Mouse (Mus musculus): ENCODE measurements around the gene Gm10130. TPM values are rescaled to one million over a fixed set of nuclear protein-coding genes. Genes with fewer than 3 reads are reported as not detected.
"Not testable (repeated sequence)": the region's sequence is repeated elsewhere in the genome, so short reads cannot be mapped to it uniquely, and the experiment has no call there.

Gm10130 gene
- not detected in 2 replicates for total RNA-seq (2014; fragmentation: Nextera tagmentation)
- total RNA-seq (2017) = 15.1 and 22.5 TPM in 2 replicates

DNA sequence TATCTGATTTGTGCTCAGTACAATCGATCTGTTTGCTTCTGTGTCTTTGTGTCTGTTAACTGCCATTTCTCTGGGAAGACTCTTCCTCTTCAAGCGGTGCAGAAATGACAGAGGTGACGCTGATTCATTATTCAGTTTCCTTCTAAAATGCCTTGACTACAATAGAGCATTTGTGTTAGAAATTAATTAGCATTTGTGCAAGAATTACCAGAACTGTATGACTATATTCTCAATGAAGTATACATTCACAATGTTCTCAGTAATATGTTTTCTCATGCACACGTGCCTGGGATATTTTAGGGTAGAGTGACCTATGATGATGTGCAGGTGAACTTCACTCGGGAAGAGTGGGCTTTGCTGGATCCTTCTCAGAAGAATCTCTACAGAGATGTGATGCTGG, at the start of gene Gm10130:
Gene Gm10130, plus strand, starts transcription at position 301 of the 400 bp plus-strand sequence.
- no peak for ATAC-seq (replicated peaks; ENCODE audit: low FRiP score, low TSS enrichment, poor library complexity, severe bottlenecking)

DNA sequence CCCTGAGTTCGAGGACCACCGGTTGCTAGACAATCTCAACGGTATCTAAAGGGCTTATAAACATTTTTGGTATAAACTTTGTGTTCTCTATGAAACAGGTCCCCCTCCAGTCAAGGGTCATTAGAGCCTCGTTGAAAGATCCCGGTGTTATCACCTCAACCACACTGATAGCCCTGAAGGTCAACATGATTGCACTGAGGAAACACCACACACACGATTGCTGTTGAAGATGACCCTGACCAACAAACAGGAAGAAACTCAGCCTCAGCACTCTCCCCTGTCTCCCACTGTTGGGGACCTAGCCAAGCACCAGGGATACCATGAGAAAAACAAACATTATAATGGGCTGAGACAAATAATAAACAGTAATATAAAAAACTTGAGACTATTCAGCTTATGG, 29.8 kb upstream of the Gm10130 start:
- no peak for ATAC-seq (replicated peaks; ENCODE audit: low FRiP score, low TSS enrichment, poor library complexity, severe bottlenecking)

DNA sequence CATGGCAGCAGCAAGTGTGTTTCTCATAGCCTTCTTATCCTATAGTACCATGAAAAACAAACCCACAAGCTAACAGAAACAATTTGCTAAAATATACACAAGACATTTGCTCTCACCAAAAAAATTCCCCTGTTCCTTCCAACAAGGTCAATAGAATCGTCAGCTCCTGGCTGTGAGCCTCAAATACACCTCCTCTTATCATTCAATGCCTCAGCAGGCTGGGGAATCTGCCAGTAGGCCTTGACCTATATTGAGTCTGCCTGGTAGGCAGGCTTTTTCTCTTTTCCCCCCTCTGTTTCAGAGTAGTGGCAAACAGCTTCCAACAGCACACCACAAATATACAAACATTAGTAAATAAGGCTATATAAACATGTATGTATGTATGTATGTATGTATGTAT, 24.4 kb upstream of the Gm10130 start:
- no peak for ATAC-seq (replicated peaks; ENCODE audit: low FRiP score, low TSS enrichment, poor library complexity, severe bottlenecking)

DNA sequence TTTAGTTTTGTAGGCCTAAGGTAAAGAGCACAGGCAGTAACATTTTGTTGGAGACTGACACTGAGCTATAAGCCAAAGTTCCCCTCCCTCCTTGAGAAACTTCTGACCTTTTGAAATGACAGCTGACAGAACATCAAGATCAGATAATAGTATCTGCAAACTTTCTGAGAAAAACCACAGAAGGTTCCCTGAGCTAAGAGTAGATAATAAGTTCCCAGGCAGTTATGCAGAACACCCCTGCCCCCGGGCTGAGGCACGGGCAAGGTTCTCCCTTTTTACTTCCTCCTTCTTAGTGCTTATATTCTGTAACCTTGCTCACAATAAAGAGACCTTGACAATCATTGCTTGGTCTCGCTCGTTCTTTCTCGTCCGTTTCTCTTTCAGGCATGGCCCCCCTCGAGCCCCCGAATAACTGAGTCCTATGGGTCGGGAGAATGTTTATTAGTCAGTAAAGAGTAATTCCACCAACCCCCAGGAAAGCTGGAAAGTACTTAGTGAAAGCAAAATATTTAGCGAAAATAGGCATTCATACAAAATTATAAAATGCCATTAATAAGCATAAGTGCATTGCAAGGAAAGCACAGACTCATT, 16.2 kb upstream of the Gm10130 start:
- no peak for ATAC-seq (replicated peaks; ENCODE audit: low FRiP score, low TSS enrichment, poor library complexity, severe bottlenecking)

DNA sequence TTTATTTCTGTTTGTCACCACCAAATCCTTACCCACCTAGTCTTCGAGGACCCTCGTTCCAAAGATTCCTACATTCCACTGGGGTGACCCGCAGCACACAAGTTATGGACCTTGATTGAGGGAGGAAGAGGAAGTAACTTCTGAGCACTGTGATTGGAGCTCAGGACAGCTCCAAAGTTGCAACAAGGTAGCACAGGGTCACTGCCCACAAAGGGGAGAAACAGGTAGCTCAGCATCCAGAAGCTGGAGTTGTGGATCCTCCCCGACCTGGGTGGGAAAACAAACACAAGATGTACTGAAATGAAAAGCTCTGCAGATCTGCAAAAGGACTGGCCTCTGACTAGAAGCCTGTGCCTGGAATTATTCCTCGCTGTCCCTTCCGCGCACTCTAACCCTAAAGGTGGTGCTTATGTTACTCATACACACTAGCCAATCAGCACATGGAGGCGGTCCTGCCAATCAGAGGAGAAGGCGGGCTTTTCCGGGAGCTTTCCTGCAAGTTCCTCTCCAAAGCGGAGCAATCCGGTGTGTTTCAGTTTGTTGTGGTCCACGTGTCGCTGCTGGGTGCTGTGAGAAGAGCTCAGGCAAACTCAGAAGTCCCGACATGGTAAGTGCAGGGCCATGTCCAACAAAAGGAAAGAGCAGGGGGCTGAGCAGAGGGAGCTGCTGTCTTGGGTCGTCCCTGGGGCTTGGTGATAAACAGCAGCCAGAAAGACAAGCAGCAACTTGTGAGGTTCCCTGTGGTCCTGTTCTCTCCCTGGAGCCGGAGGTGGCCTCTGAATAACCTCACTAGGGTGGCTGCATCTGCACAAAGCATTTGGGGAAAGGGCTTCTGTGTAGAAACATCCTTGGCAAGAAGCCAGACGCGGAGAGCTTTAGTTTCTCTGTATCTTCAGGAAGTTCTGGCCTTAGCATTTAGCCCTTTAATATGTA, 12.3 kb upstream of the Gm10130 start:
- peak; percentile 99 for ATAC-seq (replicated peaks; ENCODE audit: low FRiP score, low TSS enrichment, poor library complexity, severe bottlenecking)

DNA sequence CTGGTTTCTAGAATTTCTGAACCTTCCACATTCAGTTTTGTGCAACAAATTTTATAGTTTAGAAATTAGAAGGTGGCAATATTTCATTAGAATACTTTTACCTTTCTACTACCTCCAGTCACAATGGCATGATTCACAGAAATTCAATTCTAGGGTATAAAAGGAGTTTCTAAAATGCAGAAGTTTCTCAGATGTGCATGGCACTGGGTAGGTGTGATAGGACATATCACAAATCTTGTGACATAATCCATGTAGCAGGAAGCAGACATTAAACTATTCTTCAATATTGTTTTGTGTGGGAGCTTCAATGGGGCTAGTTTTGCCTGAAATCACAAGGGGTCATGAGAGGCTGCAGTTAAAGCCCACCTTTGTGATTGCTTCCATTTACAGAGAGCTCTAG, 7.4 kb upstream of the Gm10130 start:
- ATAC-seq (replicated peaks; ENCODE audit: low FRiP score, low TSS enrichment, poor library complexity, severe bottlenecking) = no peak

DNA sequence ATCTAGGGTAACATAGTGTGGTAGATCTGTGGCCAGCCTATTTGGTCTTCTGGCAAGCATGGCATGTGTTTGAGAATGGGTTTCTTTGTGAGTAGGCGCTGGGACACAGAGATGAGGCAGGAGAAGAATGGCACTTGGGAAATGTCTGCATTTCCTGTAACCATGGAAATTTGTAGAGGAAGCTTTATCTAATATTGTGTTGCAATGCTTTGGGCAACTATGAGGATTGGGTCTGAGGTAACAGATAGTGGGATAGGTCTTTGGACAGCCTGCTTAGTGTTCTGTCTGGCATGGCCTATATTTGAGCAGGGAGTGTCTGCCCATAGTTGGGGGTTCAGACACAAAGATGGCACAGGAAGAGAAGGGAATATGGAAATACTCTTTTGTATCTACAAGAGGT, 4.5 kb upstream of the Gm10130 start:
- ATAC-seq (replicated peaks; ENCODE audit: low FRiP score, low TSS enrichment, poor library complexity, severe bottlenecking) = no peak

DNA sequence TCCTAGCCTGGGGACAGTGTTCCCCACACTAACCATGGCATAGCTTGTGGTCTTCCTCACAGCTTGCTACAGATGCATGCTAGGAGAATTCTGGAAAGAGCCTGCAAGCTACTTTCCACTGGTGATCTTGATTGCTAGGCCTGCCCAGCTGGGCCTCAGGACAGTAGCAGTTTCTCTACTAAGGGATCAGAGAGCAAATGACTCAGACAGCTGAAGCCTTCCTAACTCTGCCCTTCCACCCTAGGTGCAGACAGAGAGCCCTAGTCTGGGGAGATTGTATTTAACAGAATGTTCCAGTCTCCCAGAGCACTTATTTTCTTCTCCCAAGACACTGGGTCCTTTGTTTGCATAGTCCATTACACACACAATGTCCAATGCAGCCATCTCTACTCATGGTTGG, 33.6 kb downstream of the Gm10130 start:
- not testable (repeated sequence) for ATAC-seq (replicated peaks; ENCODE audit: low FRiP score, low TSS enrichment, poor library complexity, severe bottlenecking)

DNA sequence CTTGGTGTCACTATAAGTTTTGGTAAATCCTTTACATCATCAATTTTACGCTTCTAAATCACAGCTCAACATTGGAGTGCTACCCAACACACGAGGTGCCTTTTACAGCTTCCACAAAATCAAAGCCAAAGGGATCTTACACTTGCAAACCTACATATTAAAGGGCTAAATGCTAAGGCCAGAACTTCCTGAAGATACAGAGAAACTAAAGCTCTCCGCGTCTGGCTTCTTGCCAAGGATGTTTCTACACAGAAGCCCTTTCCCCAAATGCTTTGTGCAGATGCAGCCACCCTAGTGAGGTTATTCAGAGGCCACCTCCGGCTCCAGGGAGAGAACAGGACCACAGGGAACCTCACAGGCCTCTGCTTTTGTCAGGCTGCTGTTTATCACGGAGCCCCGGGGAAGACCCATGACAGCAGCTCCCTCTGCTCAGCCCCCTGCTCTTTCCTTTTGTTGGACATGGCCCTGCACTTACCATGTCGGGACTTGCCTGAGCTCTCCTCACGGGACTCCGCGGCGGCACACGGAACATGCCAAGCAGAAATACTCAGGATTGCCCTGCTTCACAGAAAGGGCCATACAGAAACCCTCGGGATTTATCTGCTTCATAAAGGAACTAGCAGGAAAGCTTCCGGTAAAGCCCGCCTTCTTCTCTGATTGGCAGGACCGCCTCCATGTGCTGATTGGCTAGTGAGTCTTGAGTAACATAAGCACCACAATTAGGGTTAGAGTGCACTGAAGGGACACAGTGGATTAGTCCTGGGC, 38.8 kb downstream of the Gm10130 start, which contains the start of gene 3300002I08Rik:
Gene 3300002I08Rik, minus strand, starts transcription at position 653 of the 765 bp plus-strand sequence.
- peak; percentile 100 for ATAC-seq (replicated peaks; ENCODE audit: low FRiP score, low TSS enrichment, poor library complexity, severe bottlenecking)

DNA sequence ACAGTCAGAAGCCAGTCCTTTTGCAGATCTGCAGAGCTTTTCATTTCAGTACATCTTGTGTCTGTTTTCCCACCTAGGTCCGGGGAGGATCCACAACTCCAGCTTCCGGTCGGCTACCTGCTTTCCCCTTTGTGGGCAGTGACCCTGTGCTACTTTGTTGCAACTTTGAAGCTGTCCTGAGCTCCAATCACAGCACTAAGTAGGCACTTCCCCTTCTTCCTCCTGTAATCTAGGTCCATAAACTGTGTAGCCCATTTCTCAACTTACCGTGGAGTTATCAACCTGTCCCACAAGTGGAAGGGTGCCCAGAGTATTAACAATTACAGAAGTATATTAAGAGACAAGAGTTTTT, 39.4 kb downstream of the Gm10130 start:
- ATAC-seq (replicated peaks; ENCODE audit: low FRiP score, low TSS enrichment, poor library complexity, severe bottlenecking) = peak; percentile 64

DNA sequence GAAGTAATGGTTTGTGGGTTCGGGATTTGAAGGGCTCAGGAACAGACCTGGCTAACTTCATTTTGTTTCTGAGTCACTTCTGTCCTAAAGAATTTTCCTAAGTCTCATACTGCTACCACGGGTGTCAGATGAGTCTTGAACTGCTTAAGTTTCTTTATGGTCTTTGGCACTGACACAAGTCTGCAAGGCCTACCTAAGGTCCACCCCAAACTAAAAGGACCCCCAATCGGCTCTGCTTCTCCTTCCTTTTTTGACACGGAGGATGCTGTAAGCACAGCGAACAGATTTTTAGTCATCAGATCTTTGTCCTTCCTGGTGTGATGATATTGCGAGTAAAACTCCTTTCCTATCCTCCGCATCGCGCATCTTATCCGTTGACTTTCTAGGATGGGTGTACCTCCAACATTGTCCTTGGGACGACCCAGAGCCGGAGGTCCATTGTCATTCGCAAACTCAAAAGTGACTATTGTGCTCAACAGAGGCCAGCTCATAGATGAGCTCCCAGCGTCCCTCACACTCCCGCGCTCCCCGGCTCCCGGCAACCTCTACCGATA, 62.1 kb downstream of the Gm10130 start:
- ATAC-seq (replicated peaks; ENCODE audit: low FRiP score, low TSS enrichment, poor library complexity, severe bottlenecking) = peak; percentile 37

DNA sequence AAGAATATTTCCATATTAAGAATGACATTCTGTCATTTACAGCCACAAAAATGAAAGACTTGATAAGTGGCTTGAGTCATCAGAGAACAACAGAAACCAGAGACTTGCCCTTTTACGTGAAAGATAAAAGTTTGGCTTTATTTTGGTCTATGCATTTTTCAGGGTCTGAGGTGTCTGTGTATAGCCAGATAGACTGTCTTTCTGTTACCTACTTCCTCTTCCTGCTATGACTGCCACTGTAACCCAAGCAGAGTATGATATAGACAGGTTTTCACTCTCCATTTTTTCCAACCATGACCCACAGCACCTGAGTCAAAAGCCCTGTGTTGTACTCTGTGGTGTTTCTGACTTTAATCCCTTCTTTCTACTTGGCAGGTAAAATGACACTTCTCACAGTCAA, 66.7 kb downstream of the Gm10130 start:
- no peak for ATAC-seq (replicated peaks; ENCODE audit: low FRiP score, low TSS enrichment, poor library complexity, severe bottlenecking)

DNA sequence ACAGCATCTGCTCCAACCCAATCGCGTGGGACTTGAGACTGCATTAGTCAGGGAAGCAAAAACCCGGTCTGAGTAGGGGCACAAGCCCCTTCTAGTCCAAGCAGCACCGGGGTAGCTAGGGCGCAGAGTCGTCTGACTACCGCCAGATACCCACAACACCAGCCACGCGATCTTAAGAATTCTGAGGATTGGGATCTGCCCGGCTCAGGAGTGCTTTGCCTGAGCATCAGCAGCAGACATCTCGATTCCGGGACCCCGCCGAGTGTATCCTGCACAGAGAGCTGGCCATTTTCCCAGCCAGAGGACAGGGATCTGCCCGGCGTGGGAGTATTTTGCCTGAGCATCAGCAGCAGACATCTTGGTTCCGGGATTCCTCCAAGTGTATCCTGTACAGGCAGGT, 88.6 kb downstream of the Gm10130 start:
- ATAC-seq (replicated peaks; ENCODE audit: low FRiP score, low TSS enrichment, poor library complexity, severe bottlenecking) = not testable (repeated sequence)

Other genes starting within 250 kb of the Gm10130 start
- gene Zfp120, start 187.0 kb upstream of the Gm10130 start, total RNA-seq (2014; fragmentation: Nextera tagmentation) = 6.2 and 9.2 TPM in 2 replicates
- gene Zfp120, start 187.0 kb upstream of the Gm10130 start, total RNA-seq (2017) = 9.4 and 33.6 TPM in 2 replicates
- not detected in 2 replicates for gene Gm10770, start 144.0 kb upstream of the Gm10130 start, total RNA-seq (2014; fragmentation: Nextera tagmentation)
- not detected in 2 replicates for gene Gm10770, start 144.0 kb upstream of the Gm10130 start, total RNA-seq (2017)
- 0.40 TPM in 1 of 2 replicates, not detected in the other for gene Gm14139, start 141.9 kb upstream of the Gm10130 start, total RNA-seq (2014; fragmentation: Nextera tagmentation)
- gene Gm14139, start 141.9 kb upstream of the Gm10130 start, total RNA-seq (2017) = not detected in 2 replicates
- 2.5 TPM in 1 of 2 replicates, not detected in the other for gene Zfp937, start 105.6 kb upstream of the Gm10130 start, total RNA-seq (2014; fragmentation: Nextera tagmentation)
- gene Zfp937, start 105.6 kb upstream of the Gm10130 start, total RNA-seq (2017) = 0.52 and 2.1 TPM in 2 replicates
- gene Gm21994, start 68.1 kb upstream of the Gm10130 start, total RNA-seq (2014; fragmentation: Nextera tagmentation) = 2.3 and 3.2 TPM in 2 replicates
- gene Gm21994, start 68.1 kb upstream of the Gm10130 start, total RNA-seq (2017) = 3.6 and 7.5 TPM in 2 replicates
- not detected in 2 replicates for gene Gm14124, start 66.2 kb upstream of the Gm10130 start, total RNA-seq (2014; fragmentation: Nextera tagmentation)
- gene Gm14124, start 66.2 kb upstream of the Gm10130 start, total RNA-seq (2017) = not detected in 2 replicates
- gene 3300002I08Rik, start 39.1 kb downstream of the Gm10130 start, total RNA-seq (2014; fragmentation: Nextera tagmentation) = 1.5 and 1.6 TPM in 2 replicates
- gene 3300002I08Rik, start 39.1 kb downstream of the Gm10130 start, total RNA-seq (2017) = 3.5 TPM in 2 replicates
- 1.4 and 2.1 TPM in 2 replicates for gene Zfp442, start 127.8 kb downstream of the Gm10130 start, total RNA-seq (2014; fragmentation: Nextera tagmentation)
- gene Zfp442, start 127.8 kb downstream of the Gm10130 start, total RNA-seq (2017) = 2.5 and 3.1 TPM in 2 replicates
- not detected in 2 replicates for gene Zfp345, start 161.4 kb downstream of the Gm10130 start, total RNA-seq (2014; fragmentation: Nextera tagmentation)
- gene Zfp345, start 161.4 kb downstream of the Gm10130 start, total RNA-seq (2017) = 0.30 and 0.89 TPM in 2 replicates
- 3.8 and 7.0 TPM in 2 replicates for gene Cst7, start 246.7 kb downstream of the Gm10130 start, total RNA-seq (2014; fragmentation: Nextera tagmentation)
- 12.1 and 19.5 TPM in 2 replicates for gene Cst7, start 246.7 kb downstream of the Gm10130 start, total RNA-seq (2017)